Mouse (Mus musculus) testis, adult 2 months (tissue): Measurements from ENCODE around the gene Gm20388.

Experiments used
- CTCF ChIP-seq: fragments of 200-500 bp; IDR thresholded peaks from 2 replicates; pipeline ENCODE4 v1.5.1; 2012; ENCODE audit warnings: low read depth, mild to moderate bottlenecking, inconsistent platforms, low read length, moderate library complexity; ENCODE audit not compliant: control insufficient read depth, insufficient read depth, insufficient replicate concordance
- POLR2A ChIP-seq: fragments of 200-500 bp; IDR thresholded peaks from 2 replicates; pipeline ENCODE4 v1.6.1; 2012; ENCODE audit warnings: low read depth, mild to moderate bottlenecking, inconsistent platforms, low read length, moderate library complexity; ENCODE audit not compliant: control insufficient read depth

- TF ChIP-seq CTCF (no peak), POLR2A (no peak)
Observed at GRCm38 (mm10) chr8:122383039-122383438, 2472.4 kb downstream of the Gm20388 start.
